Mouse (Mus musculus) thymus, adult 2 months (tissue): ENCODE measurements around the gene Tmem215.

Experiments used
- CTCF ChIP-seq: fragments of 200-500 bp; IDR thresholded peaks from 2 replicates; pipeline ENCODE4 v1.5.1; 2012; ENCODE audit warnings: mild to moderate bottlenecking, control low read depth, low read length, moderate library complexity, borderline replicate concordance; ENCODE audit not compliant: control insufficient read depth, poor library complexity, insufficient read depth; ENCODE audit errors: extremely low read depth
- POLR2A ChIP-seq: fragments of 200-500 bp; IDR thresholded peaks from 2 replicates; pipeline ENCODE4 v1.6.1; 2012; ENCODE audit warnings: mild to moderate bottlenecking, low read length, control low read depth, moderate library complexity; ENCODE audit not compliant: control insufficient read depth, poor library complexity, insufficient read depth; ENCODE audit errors: extremely low read depth

DNA sequence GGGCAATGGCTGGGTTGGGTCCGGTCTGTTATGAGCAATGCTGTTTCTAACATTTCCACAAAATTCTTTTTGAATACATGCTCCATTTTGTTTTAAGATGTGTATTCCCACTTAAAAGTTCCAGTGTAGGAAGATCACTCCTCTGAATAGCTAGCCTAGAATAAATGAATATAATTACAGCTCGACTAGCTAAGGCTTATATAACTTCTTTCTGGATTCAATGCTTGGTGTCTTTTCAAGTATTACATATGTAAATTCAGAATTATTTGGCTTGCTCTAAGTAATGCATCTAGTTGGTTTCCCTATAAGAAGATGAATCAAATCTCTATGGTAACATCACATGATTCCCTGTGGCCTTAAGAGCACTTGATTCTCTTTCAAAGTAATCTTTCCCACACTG is 41.3 kb downstream of the Tmem215 start:
- TF ChIP-seq CTCF (no peak), POLR2A (no peak)
